Mouse (Mus musculus) yolk sac, embryonic 10.5 days (tissue): ENCODE measurements at regions not wholly inside any gene's neighbourhood (a gene's known extent, or its start where the extent isn't known, plus 50 kb on each side); places are given as distances from the start of the nearest gene placed in this dataset.

Source experiments
- DNase-seq: peaks from one replicate; pipeline ENCODE4 v3.0.0-alpha.2; 2017; ENCODE audit warnings: low spot score

GRCm38 (mm10) chr5:132660036-132660435 lies 116.9 kb upstream of the Auts2 start:
- no peak for DNase-seq

GRCm38 (mm10) chr5:132654382-132654781 lies 111.2 kb upstream of the Auts2 start:
- DNase-seq: no peak

- DNase-seq: no peak
These were observed 110.7 kb upstream of the Auts2 start for GRCm38 (mm10) chr5:132653694-132654300.

DNA sequence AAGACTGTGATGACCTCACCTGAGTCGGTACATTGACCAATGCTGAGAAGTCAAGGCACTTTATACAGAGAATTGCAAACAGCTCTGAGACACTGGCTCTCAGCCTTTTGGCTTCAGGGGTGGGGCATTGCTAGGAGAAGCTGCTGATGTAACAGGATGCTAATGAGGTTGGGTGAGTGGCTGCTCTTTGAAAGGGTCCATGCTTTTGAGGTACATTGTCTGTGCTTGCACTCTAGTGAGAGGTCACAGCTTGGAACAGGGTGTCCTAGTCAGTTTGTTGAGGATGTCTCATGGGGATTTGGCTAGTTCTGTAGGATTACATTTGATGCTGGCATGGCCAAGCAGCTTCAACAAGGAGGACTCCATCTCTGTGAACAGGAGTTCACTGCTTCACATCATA lies 109.1 kb upstream of the Auts2 start:
- DNase-seq: no peak

DNA sequence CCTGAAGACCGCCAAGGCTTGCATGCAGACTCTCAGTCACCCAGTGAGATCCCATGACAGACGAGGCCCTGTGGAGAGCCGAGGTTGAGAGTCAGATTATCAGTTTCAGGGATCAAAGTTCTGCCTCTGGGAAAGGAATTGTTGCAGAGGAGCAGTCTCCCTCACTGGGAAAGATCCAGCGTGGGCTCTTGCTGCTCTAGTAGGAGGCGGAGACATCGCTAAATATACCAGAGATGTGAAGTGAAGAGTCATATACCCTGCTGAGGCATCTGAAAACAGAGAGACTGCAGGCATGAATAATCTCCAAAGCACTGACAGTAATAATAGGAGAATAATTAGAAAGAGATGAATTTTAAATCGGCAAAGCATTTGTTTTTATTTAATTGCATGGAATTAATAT lies 106.6 kb upstream of the Auts2 start:
- peak; percentile 9 for DNase-seq

- no peak for DNase-seq
These were observed 105.6 kb upstream of the Auts2 start for GRCm38 (mm10) chr5:132648751-132649150.

DNA sequence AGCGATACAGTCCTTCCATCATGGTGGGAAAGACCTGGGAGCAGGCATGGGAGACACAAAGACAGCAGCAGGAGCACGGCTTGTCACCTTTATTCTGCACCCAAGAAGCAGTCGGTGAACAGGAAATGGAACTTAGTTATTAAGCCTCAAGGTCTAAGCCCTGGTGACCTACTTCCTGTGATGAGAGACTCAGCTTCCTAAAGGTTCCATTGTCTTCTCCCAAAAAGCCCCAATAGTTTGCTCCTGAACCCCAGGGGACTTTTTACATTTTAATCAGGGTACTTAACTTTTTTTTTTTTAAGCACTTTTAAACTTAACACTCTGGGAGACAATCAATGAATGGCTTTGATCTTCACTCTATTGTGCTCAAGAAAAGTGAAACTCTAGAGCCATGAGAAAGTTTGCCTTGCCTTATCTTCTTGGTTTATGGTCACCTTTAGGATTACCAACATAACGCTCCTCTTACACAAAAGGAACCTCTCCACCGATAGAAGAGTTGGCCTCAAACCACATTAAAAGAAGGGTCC lies 101.6 kb upstream of the Auts2 start:
- DNase-seq: no peak

DNA sequence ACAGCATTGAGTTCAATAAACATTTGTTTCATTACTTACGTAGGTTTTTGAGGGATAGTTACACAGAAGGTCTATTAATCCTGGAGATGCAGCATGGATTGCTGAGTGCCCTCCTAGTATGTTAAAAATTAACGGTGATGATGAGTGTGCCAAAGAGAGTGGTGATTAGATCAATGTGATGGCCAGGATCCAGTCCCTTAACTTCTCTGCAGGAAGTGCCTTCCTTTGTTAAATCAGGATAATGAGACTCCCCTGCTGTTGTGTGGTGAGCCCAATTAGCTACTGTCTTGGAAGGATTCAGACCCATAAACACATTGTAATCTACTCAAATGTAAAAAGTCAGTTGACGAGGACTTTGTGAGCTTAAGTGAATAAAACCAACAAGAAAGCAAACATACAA lies 100.1 kb upstream of the Auts2 start:
- no peak for DNase-seq

DNA sequence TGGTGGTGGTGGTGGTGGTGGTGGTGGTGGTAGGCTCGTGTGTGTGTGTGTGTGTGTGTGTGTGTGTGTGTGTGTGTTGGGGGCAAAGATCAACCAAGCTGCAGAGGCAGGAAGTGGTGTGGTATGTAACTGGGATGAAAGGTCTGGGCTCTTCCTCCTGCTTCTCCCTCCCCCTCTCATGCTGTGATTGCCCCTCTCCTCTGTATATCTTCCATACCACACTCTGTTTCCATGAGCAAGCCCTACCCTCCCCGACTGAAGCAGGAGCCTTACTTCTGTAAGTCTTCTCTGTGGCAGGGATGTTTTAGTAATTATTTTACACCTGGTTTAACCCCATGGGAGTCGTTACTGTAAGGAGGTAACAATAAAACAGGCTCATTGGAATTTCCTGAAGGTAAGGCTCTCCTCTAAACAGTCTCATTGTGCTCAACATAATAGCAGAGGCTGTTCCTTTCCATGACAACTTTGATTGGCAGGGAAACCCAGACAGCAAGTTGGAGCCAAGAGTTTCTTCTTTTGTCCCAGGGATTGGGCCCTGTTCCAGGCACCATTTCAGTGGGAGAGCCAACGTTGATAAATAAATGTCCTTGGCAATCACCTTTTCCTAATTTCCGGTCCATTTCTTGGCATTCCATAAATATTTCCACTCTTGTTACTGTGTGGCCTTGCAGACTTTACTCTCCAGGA lies 90.2 kb upstream of the Auts2 start:
- no peak for DNase-seq

GRCm38 (mm10) chr5:132621751-132622150 lies 78.6 kb upstream of the Auts2 start:
- DNase-seq: no peak

- DNase-seq: no peak
These were observed 74.1 kb upstream of the Auts2 start for GRCm38 (mm10) chr5:132617241-132617640.

- DNase-seq: no peak
These were observed 66.1 kb upstream of the Auts2 start for GRCm38 (mm10) chr5:132609251-132609650.

DNA sequence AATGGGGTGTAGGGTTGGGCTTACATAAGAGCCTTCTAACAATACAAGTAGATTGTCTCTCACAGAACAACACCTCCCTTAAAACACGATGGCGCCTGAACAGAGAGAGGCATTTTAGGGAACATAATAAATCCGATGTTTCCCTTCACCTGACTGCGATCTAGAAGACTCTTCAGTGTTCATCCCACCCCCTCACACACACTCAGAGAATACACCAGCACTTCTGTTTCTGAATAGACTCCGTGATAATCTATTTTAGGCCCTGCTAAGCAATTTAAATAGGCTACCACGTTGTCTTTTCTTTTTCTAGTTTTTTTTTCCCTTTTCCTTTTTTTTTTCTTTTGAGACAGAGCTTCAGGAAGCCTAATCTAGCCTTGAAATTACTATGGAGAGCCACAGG lies 63.1 kb upstream of the Auts2 start:
- DNase-seq: no peak

DNA sequence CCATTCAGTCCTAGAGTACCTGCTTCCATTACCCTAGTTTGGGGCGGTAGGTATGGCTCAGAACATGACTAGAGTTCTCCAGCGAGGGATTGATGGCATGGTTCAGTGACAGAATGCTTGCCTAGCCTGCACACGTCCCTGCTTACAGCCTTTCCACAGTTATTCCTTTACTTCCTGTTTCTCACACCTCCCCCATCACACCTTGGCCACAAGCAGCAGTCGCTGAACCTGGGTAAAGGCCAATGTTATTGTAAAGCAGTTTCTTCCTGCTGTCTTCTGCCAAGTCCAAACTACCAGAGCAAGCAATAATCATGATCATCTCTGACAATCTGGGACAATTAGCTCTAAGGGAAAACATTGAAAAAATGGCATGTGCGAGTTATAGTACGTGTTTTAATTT lies 51.7 kb upstream of the Auts2 start:
- no peak for DNase-seq
